Mouse (Mus musculus) E14TG2a.4 (cell line): ENCODE measurements around the gene Senp2.

Experiments
- CTCF ChIP-seq: conservative IDR thresholded peaks from 2 replicates; pipeline ENCODE4 v1.5.1; 2014; ENCODE audit warnings: low read length
- NANOG ChIP-seq: IDR thresholded peaks from 2 replicates; pipeline ENCODE4 v1.6.1; 2014; ENCODE audit warnings: borderline replicate concordance, low read length, mixed read lengths

GRCm38 (mm10) chr16:22038554-22038953 lies 29.3 kb downstream of the Senp2 start:
- TF ChIP-seq CTCF (no peak), NANOG (no peak)
